Mouse (Mus musculus): ENCODE measurements around the gene Ip6k3. TPM values are rescaled to one million over a fixed set of nuclear protein-coding genes. Genes with fewer than 3 reads are reported as not detected.

Ip6k3 gene
- polyA plus RNA-seq (2014; fragmentation: Nextera tagmentation; extraction: Ambion mirVana): 0.60 and 0.80 TPM in 2 replicates

DNA sequence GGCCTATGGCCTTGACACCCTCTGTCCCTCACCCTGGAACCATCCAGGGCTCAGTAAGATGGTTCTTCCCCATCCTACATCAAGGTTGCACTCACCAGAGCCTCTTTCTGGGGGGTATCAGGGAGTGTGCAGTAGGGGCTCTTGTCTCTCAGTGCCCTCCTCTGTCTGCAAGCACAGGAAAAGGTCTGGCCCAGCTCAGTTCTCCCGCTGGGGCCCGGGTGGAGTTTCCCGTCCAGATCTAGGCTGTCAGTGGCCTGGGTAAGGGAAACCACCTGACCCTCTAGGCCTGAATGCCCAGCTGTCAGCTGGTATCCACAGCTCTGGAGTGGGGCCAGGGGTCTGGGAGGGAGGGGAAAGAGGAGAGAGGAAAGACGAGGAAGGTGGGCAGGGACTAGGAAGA is at the start of gene Ip6k3:
TSS of gene Ip6k3 (minus strand) at position 251 of the 400 bp plus-strand sequence.
- Histone ChIP-seq H3K27ac (no peak within 1 kb of the TSS), H3K4me2 (replicated peaks) (no peak within 1 kb of the TSS), H3K4me3 (replicated peaks; ENCODE audit: low read length) (no peak within 1 kb of the TSS), H3K4me1 (replicated peaks; ENCODE audit: control insufficient read depth, insufficient read depth, low read length) (no peaks in the 10 kb centered on the region), H3K27me3 (ENCODE audit: control insufficient read depth, insufficient read depth, low read length) (no peaks in the 10 kb centered on the region), H3K36me3 (replicated peaks; ENCODE audit: control insufficient read depth, insufficient read depth) (no peaks in the 10 kb centered on the region), H3K9me3 (ENCODE audit: control insufficient read depth, low read length) (no peaks in the 10 kb centered on the region), H3K9ac (no peak within 1 kb of the TSS)
- ATAC-seq (ENCODE audit: low FRiP score): no peak
- no peak for DNase-seq (ENCODE audit: low spot score)
- 55% methylated on average over 4 of the region's 4 CpGs for WGBS

DNA sequence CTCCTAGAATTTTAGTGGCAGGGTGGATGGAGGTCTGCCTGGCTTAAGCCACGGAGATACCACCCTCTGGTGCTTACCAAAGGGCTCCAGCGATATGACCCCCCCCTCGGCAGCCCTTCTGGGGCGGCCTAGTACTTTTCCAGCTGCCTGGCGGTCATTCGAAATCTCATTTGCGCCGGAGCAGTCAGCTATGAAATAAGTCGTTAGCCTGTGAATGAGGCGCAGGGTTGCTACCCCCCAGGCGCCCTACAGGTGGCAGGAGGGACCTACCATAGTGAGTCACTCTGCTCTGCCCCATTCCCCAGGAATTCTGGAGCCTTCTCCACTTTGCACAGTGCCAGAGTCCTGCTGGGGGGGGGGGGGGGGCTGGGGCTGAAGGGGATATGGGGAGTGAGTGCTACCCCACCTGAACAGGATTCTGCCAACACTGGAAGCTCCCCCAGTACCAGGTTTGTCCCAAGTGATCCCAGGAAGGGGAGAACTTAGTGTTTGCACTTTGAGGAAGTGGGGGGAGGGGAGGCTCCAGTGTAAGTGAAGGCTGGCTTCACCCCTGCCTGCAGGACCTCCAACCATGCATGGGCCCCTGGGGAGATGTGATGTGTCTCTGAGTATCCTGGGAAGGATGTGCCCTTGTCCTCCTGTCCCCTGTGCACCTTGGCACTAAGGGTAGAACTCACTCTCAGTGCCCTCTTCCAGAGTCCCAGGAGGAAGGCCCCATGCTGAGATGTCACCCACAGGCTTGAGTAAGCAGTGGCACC is 45.4 kb upstream of the Ip6k3 start:
- Histone ChIP-seq H3K4me3 (replicated peaks; ENCODE audit: low read length) (no peak overlapping the region), H3K4me1 (replicated peaks; ENCODE audit: control insufficient read depth, insufficient read depth, low read length) (peaks cover 9% of the 10 kb centered on the region), H3K9ac (no peak overlapping the region), H3K9me3 (ENCODE audit: control insufficient read depth, low read length) (no peaks in the 10 kb centered on the region; the same call in 1 of the 2 replicates), H3K4me2 (replicated peaks) (no peak overlapping the region), H3K27ac (no peak overlapping the region), H3K36me3 (replicated peaks; ENCODE audit: control insufficient read depth, insufficient read depth) (no peaks in the 10 kb centered on the region), H3K27me3 (ENCODE audit: control insufficient read depth, insufficient read depth, low read length) (no peaks in the 10 kb centered on the region)
- WGBS: 1% methylated on average over 11 of the region's 11 CpGs
- DNase-seq (ENCODE audit: low spot score): no peak
- peak; percentile 66; the same call in 1 of the 2 replicates for ATAC-seq (ENCODE audit: low FRiP score)

DNA sequence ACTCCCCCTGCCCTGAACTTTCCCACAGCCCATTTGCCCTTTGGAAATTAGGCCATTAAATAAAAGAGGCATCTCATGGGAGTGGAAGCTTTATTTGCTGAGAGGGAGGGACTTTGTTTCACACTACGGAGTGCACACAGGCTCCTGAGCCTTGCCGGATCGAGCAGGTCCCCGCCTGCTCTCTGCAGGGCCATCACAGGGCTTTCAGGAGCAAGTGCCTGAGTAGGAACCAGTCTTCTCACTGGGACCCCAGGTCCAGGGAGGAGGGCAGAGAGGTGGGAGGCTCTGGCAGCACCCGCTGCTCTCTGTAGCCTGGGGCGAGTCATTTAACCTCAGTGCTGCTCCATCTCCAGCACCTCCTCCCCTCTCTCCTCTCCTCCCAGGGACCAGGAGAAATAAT is 44.4 kb upstream of the Ip6k3 start:
- Histone ChIP-seq H3K27ac (no peak overlapping the region), H3K4me2 (replicated peaks) (no peak overlapping the region), H3K9ac (no peak overlapping the region), H3K27me3 (ENCODE audit: control insufficient read depth, insufficient read depth, low read length) (no peaks in the 10 kb centered on the region), H3K4me1 (replicated peaks; ENCODE audit: control insufficient read depth, insufficient read depth, low read length) (peaks cover 13% of the 10 kb centered on the region), H3K4me3 (replicated peaks; ENCODE audit: low read length) (no peak overlapping the region), H3K36me3 (replicated peaks; ENCODE audit: control insufficient read depth, insufficient read depth) (no peaks in the 10 kb centered on the region), H3K9me3 (ENCODE audit: control insufficient read depth, low read length) (no peaks in the 10 kb centered on the region; the same call in 1 of the 2 replicates)
- no peak for ATAC-seq (ENCODE audit: low FRiP score)
- DNase-seq (ENCODE audit: low spot score): no peak
- 25% methylated on average over 6 of the region's 6 CpGs for WGBS

DNA sequence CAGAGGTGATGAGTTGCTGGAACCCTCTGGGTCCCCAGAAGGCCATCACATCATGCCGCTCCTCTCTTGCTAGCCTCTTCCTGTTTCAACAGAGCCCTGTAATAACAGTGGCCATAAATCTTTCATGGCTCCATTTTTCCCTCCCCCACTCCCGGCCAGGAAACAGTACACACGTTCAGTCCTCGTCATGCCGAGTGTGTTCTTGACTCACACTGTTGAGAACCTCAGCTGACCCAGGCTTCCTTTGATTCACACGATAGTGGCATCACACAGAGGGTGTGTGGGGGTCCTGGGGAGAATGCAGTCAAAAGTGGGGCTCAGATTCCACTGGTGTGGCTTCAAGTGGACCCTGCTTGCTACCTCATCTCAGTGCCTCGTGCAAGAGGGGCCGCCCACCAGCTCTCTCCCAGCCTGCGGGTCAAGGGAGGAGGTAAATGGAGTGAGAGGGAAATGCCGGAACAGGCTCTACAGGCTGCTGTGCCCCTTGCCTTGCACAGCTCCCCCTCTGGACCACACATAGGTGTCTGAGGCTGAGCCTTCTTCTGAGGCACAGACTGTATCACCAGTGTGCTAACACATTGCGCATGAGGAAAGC is 39.6 kb upstream of the Ip6k3 start:
- DNase-seq (ENCODE audit: low spot score) (no peak), ATAC-seq (ENCODE audit: low FRiP score) (no peak)
- no peaks in the 10 kb centered on the region for H3K36me3 ChIP-seq (replicated peaks; ENCODE audit: control insufficient read depth, insufficient read depth)
- no peaks in the 10 kb centered on the region for H3K9me3 ChIP-seq (ENCODE audit: control insufficient read depth, low read length)
- H3K27ac ChIP-seq: peak overlapping the region; percentile 39; the same call in 1 of the 2 replicates
- H3K27me3 ChIP-seq (ENCODE audit: control insufficient read depth, insufficient read depth, low read length): no peaks in the 10 kb centered on the region
- peaks cover 30% of the 10 kb centered on the region for H3K4me1 ChIP-seq (replicated peaks; ENCODE audit: control insufficient read depth, insufficient read depth, low read length)
- 62% methylated on average over 11 of the region's 11 CpGs for WGBS
- H3K9ac ChIP-seq: no peak overlapping the region
- H3K4me2 ChIP-seq (replicated peaks): no peak overlapping the region
- no peak overlapping the region for H3K4me3 ChIP-seq (replicated peaks; ENCODE audit: low read length)

DNA sequence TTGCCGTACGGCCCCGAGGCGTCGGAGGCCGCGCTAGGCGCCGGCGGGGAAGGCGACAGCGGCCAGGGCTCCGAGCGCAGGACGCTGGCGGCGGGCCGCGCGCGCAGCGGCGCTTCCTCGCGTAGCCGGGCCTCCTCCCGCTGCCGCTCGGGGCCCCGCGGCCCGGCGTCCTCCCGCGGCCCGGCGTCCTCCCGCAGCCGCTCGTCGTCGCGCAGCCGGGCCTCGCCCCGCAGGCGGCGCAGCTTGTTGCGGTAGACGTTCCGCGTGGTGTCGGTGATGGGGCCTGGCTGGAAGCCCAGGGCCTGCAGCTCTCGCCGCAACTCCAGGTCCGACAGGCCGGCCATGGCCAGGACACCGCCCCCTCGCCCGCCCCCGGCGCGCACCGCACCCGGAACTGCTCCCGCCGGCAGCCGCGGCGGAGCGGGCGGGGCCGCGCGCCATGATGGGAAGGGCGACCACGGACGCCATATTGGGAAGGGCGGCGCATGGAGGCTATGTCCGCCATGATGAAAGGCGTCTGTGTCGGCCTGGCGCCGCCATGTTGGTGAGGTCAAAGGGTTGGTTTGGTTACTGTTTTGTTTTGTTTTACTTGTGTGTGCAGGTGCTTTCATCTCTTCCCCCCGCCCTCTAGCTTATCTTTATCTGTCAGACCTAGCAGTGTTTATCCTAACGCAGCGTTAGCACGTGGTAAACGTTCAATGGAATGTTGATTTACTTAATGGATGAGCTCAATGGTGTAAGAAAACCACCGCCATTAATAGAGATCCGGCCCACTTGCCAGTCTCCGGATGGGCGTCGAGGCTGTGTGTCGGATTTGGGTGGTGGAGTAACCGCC is 36.7 kb upstream of the Ip6k3 start, which contains the start of gene Lemd2:
TSS of gene Lemd2 (minus strand) at position 395 of the 835 bp plus-strand sequence.
- no peaks in the 10 kb centered on the region for H3K9me3 ChIP-seq (ENCODE audit: control insufficient read depth, low read length)
- 6% methylated on average over 64 of the region's 97 CpGs for WGBS
- H3K9ac ChIP-seq: peak within 1 kb of the TSS; percentile 97
- peak; percentile 93 for DNase-seq (ENCODE audit: low spot score)
- peak within 1 kb of the TSS; percentile 89 for H3K4me2 ChIP-seq (replicated peaks)
- peaks cover 27% of the 10 kb centered on the region for H3K4me1 ChIP-seq (replicated peaks; ENCODE audit: control insufficient read depth, insufficient read depth, low read length)
- H3K27me3 ChIP-seq (ENCODE audit: control insufficient read depth, insufficient read depth, low read length): no peaks in the 10 kb centered on the region
- H3K4me3 ChIP-seq (replicated peaks; ENCODE audit: low read length): peak within 1 kb of the TSS; percentile 87
- peaks cover 24% of the 10 kb centered on the region for H3K36me3 ChIP-seq (replicated peaks; ENCODE audit: control insufficient read depth, insufficient read depth)
- H3K27ac ChIP-seq: peak within 1 kb of the TSS; percentile 97
- ATAC-seq (ENCODE audit: low FRiP score): peak; percentile 92

DNA sequence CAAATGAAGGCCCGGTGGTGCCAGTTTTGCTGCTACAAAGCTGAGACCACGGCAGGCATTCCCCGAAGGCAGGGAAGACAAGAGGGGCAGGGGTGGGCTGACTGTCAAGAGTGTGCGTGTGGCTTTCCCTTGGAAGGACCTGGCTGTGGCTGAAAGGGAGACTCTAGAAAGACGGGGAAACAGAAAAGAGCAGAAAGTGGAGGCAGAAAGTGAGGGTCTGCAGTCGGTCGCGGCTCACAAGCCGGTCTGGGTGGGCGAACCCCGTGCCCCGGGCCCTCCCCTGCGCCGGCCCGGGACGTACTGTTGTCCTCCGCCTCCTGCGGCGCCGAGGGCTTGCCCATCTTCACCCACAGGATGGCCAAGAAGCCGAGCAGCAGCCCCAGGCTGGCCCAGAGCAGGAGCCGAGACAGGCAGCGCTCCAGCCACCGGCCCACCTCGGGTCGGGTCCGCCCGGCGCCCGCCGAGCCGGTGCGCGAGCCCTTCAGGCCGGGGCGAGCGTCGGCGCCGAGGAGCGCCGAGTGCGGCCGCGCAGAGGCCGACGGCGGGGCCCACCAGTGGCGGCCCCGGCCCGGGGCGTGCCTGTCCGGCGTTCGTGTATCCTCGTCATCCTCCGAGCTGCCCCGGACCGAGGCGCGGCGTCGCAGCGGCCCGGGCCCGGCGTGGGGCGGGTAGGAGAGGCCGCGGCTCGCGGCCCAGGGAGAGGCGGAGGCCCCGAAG is 35.9 kb upstream of the Ip6k3 start:
- Histone ChIP-seq H3K9me3 (ENCODE audit: control insufficient read depth, low read length) (no peaks in the 10 kb centered on the region), H3K27ac (peak overlapping the region; percentile 97), H3K4me1 (replicated peaks; ENCODE audit: control insufficient read depth, insufficient read depth, low read length) (peaks cover 27% of the 10 kb centered on the region), H3K27me3 (ENCODE audit: control insufficient read depth, insufficient read depth, low read length) (no peaks in the 10 kb centered on the region), H3K9ac (peak overlapping the region; percentile 97), H3K4me2 (replicated peaks) (peak overlapping the region; percentile 89), H3K36me3 (replicated peaks; ENCODE audit: control insufficient read depth, insufficient read depth) (peaks cover 32% of the 10 kb centered on the region), H3K4me3 (replicated peaks; ENCODE audit: low read length) (peak overlapping the region; percentile 87)
- DNase-seq (ENCODE audit: low spot score) (no peak), ATAC-seq (ENCODE audit: low FRiP score) (peak; percentile 19; the same call in 1 of the 2 replicates)
- under 1% methylated on average over 53 of the region's 74 CpGs for WGBS

DNA sequence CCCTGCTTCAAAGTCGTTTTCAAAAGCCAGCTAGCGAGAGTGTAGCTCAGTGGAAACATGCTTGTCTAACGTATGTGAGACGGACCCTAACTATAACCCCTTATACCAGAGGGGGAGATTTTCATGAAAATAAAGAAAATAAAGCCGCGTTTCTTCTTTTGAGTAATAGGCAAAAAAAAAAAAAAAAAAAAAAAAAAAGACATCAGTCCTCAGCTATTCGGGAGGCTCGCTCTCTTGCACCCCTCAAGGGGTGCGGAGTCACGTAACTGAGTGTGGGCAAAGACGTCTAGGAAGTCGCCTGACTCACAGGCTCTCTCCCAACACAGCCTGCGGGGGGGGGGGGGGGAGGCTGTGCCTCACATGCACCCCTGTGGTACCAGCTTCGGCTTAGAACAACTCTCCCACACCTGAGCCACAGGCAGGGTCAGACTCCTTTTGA is 35.3 kb upstream of the Ip6k3 start:
- H3K9me3 ChIP-seq (ENCODE audit: control insufficient read depth, low read length): no peaks in the 10 kb centered on the region
- H3K27me3 ChIP-seq (ENCODE audit: control insufficient read depth, insufficient read depth, low read length): no peaks in the 10 kb centered on the region
- H3K36me3 ChIP-seq (replicated peaks; ENCODE audit: control insufficient read depth, insufficient read depth): peaks cover 38% of the 10 kb centered on the region
- peak overlapping the region; percentile 97 for H3K9ac ChIP-seq
- H3K4me3 ChIP-seq (replicated peaks; ENCODE audit: low read length): peak overlapping the region; percentile 87
- H3K4me2 ChIP-seq (replicated peaks): peak overlapping the region; percentile 89
- H3K27ac ChIP-seq: peak overlapping the region; percentile 97
- no peak for ATAC-seq (ENCODE audit: low FRiP score)
- peaks cover 27% of the 10 kb centered on the region for H3K4me1 ChIP-seq (replicated peaks; ENCODE audit: control insufficient read depth, insufficient read depth, low read length)
- no peak for DNase-seq (ENCODE audit: low spot score)
- WGBS: 45% methylated on average over 13 of the region's 14 CpGs

DNA sequence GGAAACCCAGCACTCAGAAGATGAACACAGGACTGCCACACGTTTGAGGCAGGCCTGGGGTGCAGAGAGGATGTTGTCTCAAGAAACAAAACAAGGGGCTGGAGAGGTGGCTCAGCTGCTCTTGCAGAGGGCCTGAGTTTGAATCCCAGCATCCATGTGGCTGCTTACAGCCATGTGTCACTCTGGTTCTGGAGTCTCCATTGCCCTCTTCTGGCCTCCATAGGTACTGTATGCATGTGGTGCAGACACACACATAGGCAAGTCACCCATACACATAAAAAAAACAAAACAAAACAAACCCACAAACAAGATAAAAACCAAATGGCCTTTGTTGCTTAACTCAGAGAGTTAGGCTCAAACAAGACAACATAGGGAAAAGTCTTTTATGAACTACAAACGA is 34.4 kb upstream of the Ip6k3 start:
- no peak for ATAC-seq (ENCODE audit: low FRiP score)
- Histone ChIP-seq H3K9me3 (ENCODE audit: control insufficient read depth, low read length) (no peaks in the 10 kb centered on the region), H3K27ac (no peak overlapping the region), H3K36me3 (replicated peaks; ENCODE audit: control insufficient read depth, insufficient read depth) (peaks cover 47% of the 10 kb centered on the region), H3K4me1 (replicated peaks; ENCODE audit: control insufficient read depth, insufficient read depth, low read length) (peaks cover 22% of the 10 kb centered on the region), H3K27me3 (ENCODE audit: control insufficient read depth, insufficient read depth, low read length) (no peaks in the 10 kb centered on the region), H3K4me3 (replicated peaks; ENCODE audit: low read length) (no peak overlapping the region), H3K4me2 (replicated peaks) (no peak overlapping the region), H3K9ac (no peak overlapping the region)
- WGBS: 89% methylated on average over 2 of the region's 2 CpGs
- no peak for DNase-seq (ENCODE audit: low spot score)

Data from hindbrain, embryonic 14.5 days (tissue).